Mouse (Mus musculus): ENCODE results near the gene Dgki.

DNA sequence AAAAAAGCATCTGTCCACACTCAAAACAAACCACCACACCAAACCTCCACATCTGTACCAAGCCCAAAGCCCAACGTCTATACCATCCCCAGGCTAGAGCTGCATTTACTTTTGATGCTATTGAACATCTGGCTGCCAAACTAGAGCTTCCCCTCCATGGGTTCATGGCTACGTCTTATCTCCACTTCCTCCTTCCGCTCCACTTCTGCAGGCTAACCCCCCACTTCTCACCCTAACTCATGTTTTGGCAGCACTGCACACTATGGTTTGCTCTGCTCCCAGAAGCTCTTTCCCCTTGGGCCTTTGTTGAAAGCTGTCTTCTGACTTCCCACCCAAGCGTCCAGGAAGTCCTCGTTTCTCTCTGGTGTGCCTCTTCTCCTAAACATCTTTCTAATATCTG, 319.5 kb downstream of the Dgki start:
- TF ChIP-seq MYC (IDR thresholded peaks at IDR 0.05; ENCODE audit: low read depth, low read length) (no peak), CTCF (conservative IDR thresholded peaks at IDR 0.05 in 1 of 2, IDR thresholded peaks at IDR 0.05 in 1 of 2; ENCODE audit: low read depth in 2 of 2, low read length in 2 of 2) (no peak), EP300 (IDR thresholded peaks at IDR 0.05; ENCODE audit: low read length) (no peak), POLR2A (IDR thresholded peaks at IDR 0.05; ENCODE audit: low read depth, low read length) (no peak), SIN3A (IDR thresholded peaks at IDR 0.05; ENCODE audit: low read length) (no peak), MAX (IDR thresholded peaks at IDR 0.05; ENCODE audit: low read length) (no peak), ETS1 (conservative IDR thresholded peaks at IDR 0.05; ENCODE audit: low read depth, low read length) (no peak), TCF12 (IDR thresholded peaks at IDR 0.05; ENCODE audit: low read depth, low read length) (no peak), CHD1 (IDR thresholded peaks at IDR 0.05; ENCODE audit: low read depth, low read length) (no peak), ELF1 (IDR thresholded peaks at IDR 0.05; ENCODE audit: low read depth, low read length) (no peak), ZNF384 (IDR thresholded peaks at IDR 0.05; ENCODE audit: low read depth, low read length) (no peak)

Measured in CH12.LX (cell line).